Mouse (Mus musculus) activated CD4-positive, CD25-positive, alpha-beta regulatory T cell (primary cell): ENCODE data around the gene Bcar1. TPM values are rescaled to one million over a fixed set of nuclear protein-coding genes. Genes with fewer than 3 reads are reported as not detected.

ENCODE experiments used
- polyA plus RNA-seq, 2 experiments: library from polyadenylated mRNA; unstranded; fragments of 100-300 nt; shearing (Covaris generic); gene quantifications; one replicate each; pipeline ENCODE4 v1.2.1; 2017

The Bcar1 gene
- polyA plus RNA-seq: 1 to 10 TPM in 1 of 2 experiments, under 1 TPM in 1; 0.17 to 3.0 TPM

GRCm38 (mm10) chr8:111743792-111744696 is at the start of gene Bcar1:
Gene Bcar1, minus strand, starts transcription at chr8:111743809.

GRCm38 (mm10) chr8:111690960-111691445 is 52.6 kb downstream of the Bcar1 start, which contains the start of gene Ctrb1:
Gene Ctrb1, minus strand, starts transcription at chr8:111691010.

Other genes starting within 250 kb of the Bcar1 start
- 1 to 10 TPM; 7.5 to 9.7 TPM for gene Wdr59, start 221.7 kb downstream of the Bcar1 start, polyA plus RNA-seq
- 100 to 1,000 TPM; 157 to 217 TPM for gene Znrf1, start 207.7 kb downstream of the Bcar1 start, polyA plus RNA-seq
- 1 to 10 TPM; 1.0 to 1.6 TPM for gene Ldhd, start 113.4 kb downstream of the Bcar1 start, polyA plus RNA-seq
- gene Zfp1, start 100.4 kb downstream of the Bcar1 start, polyA plus RNA-seq: 10 to 100 TPM; 35.9 to 71.2 TPM
- gene Ctrb1, start 52.8 kb downstream of the Bcar1 start, polyA plus RNA-seq: not detected
- gene Cfdp1, start 110.5 kb upstream of the Bcar1 start, polyA plus RNA-seq: 10 to 100 TPM; 98.2 TPM
- under 1 TPM; 0.90 to 0.98 TPM for gene Tmem170, start 132.9 kb upstream of the Bcar1 start, polyA plus RNA-seq
- gene Chst5, start 166.6 kb upstream of the Bcar1 start, polyA plus RNA-seq: under 1 TPM in 1 of 2 experiments, not detected in 1; 0.23 TPM
- 1 to 10 TPM in 1 of 2 experiments, under 1 TPM in 1; 0.60 to 2.6 TPM for gene Tmem231, start 190.1 kb upstream of the Bcar1 start, polyA plus RNA-seq
- 100 to 1,000 TPM; 310 to 343 TPM for gene Gabarapl2, start 196.9 kb upstream of the Bcar1 start, polyA plus RNA-seq
- gene Adat1, start 248.5 kb upstream of the Bcar1 start, polyA plus RNA-seq: 1 to 10 TPM; 4.9 to 6.9 TPM